In genomic region chrX:21452519-21452918, GRCm38 (mm10) we compare ENCODE assay signal across 23 mouse cellular contexts. TPM values are rescaled to one million over a fixed set of nuclear protein-coding genes. Genes with fewer than 3 reads are reported as not detected.
"Had no signal": no experiment of that assay in that cellular context is flagged by ENCODE, and none has a peak within 500 bp of the region (broad histone marks: within the 10 kb centered on the region; RNA-seq: fewer than 3 reads in every experiment).

No protein-coding gene starts in this region.

- ATAC-seq: liver, embryonic 12.5 days; midbrain, embryonic 15.5 days had no signal

- H3K4me1 ChIP-seq: liver, embryonic 12.5 days; liver, embryonic 15.5 days; lung, embryonic 15.5 days; megakaryocyte, embryonic 14.5 days; midbrain, embryonic 12.5 days; midbrain, embryonic 15.5 days; neural tube, embryonic 12.5 days; neural tube, embryonic 15.5 days had no signal

- H3K4me2 ChIP-seq: liver, embryonic 12.5 days; liver, embryonic 15.5 days; lung, embryonic 15.5 days; midbrain, embryonic 12.5 days; midbrain, embryonic 15.5 days; neural tube, embryonic 12.5 days; neural tube, embryonic 15.5 days had no signal

- DNase-seq: kidney, adult 9 months; kidney, postnatal 14 days; kidney, postnatal 4 days; layer of hippocampus, adult 9-11 months; liver; lung, adult 18-20 months; lung, postnatal 10 days; lung, postnatal 36 days; right cerebral cortex, adult 18-20 months; right cerebral cortex, postnatal 14 days; right cerebral cortex, postnatal 4 days; thymus, adult 2 months; thymus, postnatal 14 days; thymus, postnatal 4 days had no signal

- H3K27ac ChIP-seq: liver, embryonic 12.5 days; liver, embryonic 15.5 days; lung, embryonic 15.5 days; midbrain, embryonic 12.5 days; midbrain, embryonic 15.5 days; neural tube, embryonic 12.5 days; neural tube, embryonic 15.5 days; stomach, postnatal 0 days had no signal

- H3K27me3 ChIP-seq: liver, embryonic 12.5 days; liver, embryonic 15.5 days; lung, embryonic 15.5 days; megakaryocyte, embryonic 14.5 days; midbrain, embryonic 12.5 days; midbrain, embryonic 15.5 days; neural tube, embryonic 12.5 days; neural tube, embryonic 15.5 days had no signal

- H3K4me3 ChIP-seq: liver, embryonic 12.5 days; liver, embryonic 15.5 days; lung, embryonic 15.5 days; megakaryocyte, embryonic 14.5 days; midbrain, embryonic 12.5 days; midbrain, embryonic 15.5 days; neural tube, embryonic 12.5 days; neural tube, embryonic 15.5 days had no signal

- H3K36me3 ChIP-seq: liver, embryonic 12.5 days; liver, embryonic 15.5 days; lung, embryonic 15.5 days; midbrain, embryonic 12.5 days; midbrain, embryonic 15.5 days; neural tube, embryonic 12.5 days; neural tube, embryonic 15.5 days had no signal

- H3K9ac ChIP-seq: liver, embryonic 12.5 days; liver, embryonic 15.5 days; lung, embryonic 15.5 days; midbrain, embryonic 12.5 days; midbrain, embryonic 15.5 days; neural tube, embryonic 12.5 days; neural tube, embryonic 15.5 days had no signal

- H3K9me3 ChIP-seq: liver, embryonic 12.5 days; liver, embryonic 15.5 days; lung, embryonic 15.5 days; megakaryocyte, embryonic 14.5 days; midbrain, embryonic 12.5 days; midbrain, embryonic 15.5 days; neural tube, embryonic 12.5 days; neural tube, embryonic 15.5 days had no signal

RNA-seq across cellular contexts. Expression of gene Agtr2, which starts 31.8 kb away (rescaled TPM):
- polyA plus RNA-seq: thymus, adult 2 months had no signal
